Mouse (Mus musculus): ENCODE results near the gene H2-Q4. TPM values are rescaled to one million over a fixed set of nuclear protein-coding genes. Genes with fewer than 3 reads are reported as not detected.
"Not testable (repeated sequence)": the region's sequence is repeated elsewhere in the genome, so short reads cannot be mapped to it uniquely, and the experiment has no call there.

H2-Q4 gene
- total and polyA plus RNA-seq, 2 experiments from 2014 or later: 1.0 to 1.4 TPM

DNA sequence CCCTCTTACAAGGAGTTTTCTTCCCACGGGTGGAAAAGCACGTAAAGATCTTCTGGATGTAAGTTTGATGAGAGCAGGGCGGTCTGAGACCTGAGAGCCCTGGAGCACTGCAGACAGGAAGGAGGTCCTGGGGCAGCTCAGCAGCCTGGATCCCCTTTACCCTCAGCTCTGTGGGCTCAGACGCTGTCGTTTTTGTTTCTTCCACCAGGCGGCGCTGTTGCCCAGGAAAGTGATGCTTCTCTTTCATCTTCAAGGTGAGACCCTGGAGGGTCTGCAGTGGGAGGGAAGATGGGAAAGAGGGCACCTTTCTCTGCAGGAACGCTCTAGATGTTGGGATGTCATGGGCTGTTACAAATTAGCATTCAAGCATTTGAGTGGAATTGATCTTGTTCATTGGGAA lies 55.4 kb downstream of the H2-Q4 start:
- not testable (repeated sequence) for H3K4me2 ChIP-seq (ENCODE audit: low read depth, low read length, poor library complexity, severe bottlenecking); H3K36me3 ChIP-seq (ENCODE audit: insufficient read depth, low read length); H3K9ac ChIP-seq (replicated peaks; ENCODE audit: low read length, poor library complexity, severe bottlenecking); H3K4me1 ChIP-seq (ENCODE audit: insufficient read depth, low read length); ATAC-seq (ENCODE audit: low FRiP score); H3K27ac ChIP-seq (ENCODE audit: low read depth, low read length); H3K9me3 ChIP-seq (ENCODE audit: low read length); H3K27me3 ChIP-seq (ENCODE audit: insufficient read depth, low read length); H3K4me3 ChIP-seq (ENCODE audit: low read depth, low read length)
- DNase-seq (ENCODE audit: low spot score): peak; percentile 19
- TF ChIP-seq CTCF (IDR thresholded peaks at IDR 0.05): peak; percentile 78
- WGBS: 10% methylated on average over 8 of the region's 8 CpGs

Other genes with a start within 250 kb of the H2-Q4 start
- gene Apom, start 247.6 kb upstream of the H2-Q4 start, total RNA-seq (2014; rRNA removed): 0.44 TPM in 1 of 2 replicates, not detected in the other
- gene Apom, start 247.6 kb upstream of the H2-Q4 start, polyA plus RNA-seq (2015; fragmentation: Nextera tagmentation; extraction: Ambion mirVana): 0.22 TPM in 1 of 2 replicates, not detected in the other
- gene Bag6, start 244.4 kb upstream of the H2-Q4 start, total RNA-seq (2014; rRNA removed): 330 and 339 TPM in 2 replicates
- 62.3 and 68.9 TPM in 2 replicates for gene Bag6, start 244.4 kb upstream of the H2-Q4 start, polyA plus RNA-seq (2015; fragmentation: Nextera tagmentation; extraction: Ambion mirVana)
- 193 and 230 TPM in 2 replicates for gene Prrc2a, start 214.7 kb upstream of the H2-Q4 start, total RNA-seq (2014; rRNA removed)
- 85.7 and 88.0 TPM in 2 replicates for gene Prrc2a, start 214.7 kb upstream of the H2-Q4 start, polyA plus RNA-seq (2015; fragmentation: Nextera tagmentation; extraction: Ambion mirVana)
- 1.8 and 4.1 TPM in 2 replicates for gene Aif1, start 203.5 kb upstream of the H2-Q4 start, total RNA-seq (2014; rRNA removed)
- 9.2 and 9.5 TPM in 2 replicates for gene Aif1, start 203.5 kb upstream of the H2-Q4 start, polyA plus RNA-seq (2015; fragmentation: Nextera tagmentation; extraction: Ambion mirVana)
- 5.9 and 26.7 TPM in 2 replicates for gene Lst1, start 191.2 kb upstream of the H2-Q4 start, total RNA-seq (2014; rRNA removed)
- 7.8 and 12.0 TPM in 2 replicates for gene Lst1, start 191.2 kb upstream of the H2-Q4 start, polyA plus RNA-seq (2015; fragmentation: Nextera tagmentation; extraction: Ambion mirVana)
- gene Ltb, start 185.2 kb upstream of the H2-Q4 start, total RNA-seq (2014; rRNA removed): 1.4 and 2.1 TPM in 2 replicates
- 1.0 and 1.6 TPM in 2 replicates for gene Ltb, start 185.2 kb upstream of the H2-Q4 start, polyA plus RNA-seq (2015; fragmentation: Nextera tagmentation; extraction: Ambion mirVana)
- not detected in 2 replicates for gene Tnf, start 177.6 kb upstream of the H2-Q4 start, total RNA-seq (2014; rRNA removed)
- gene Tnf, start 177.6 kb upstream of the H2-Q4 start, polyA plus RNA-seq (2015; fragmentation: Nextera tagmentation; extraction: Ambion mirVana): 0.09 TPM in 1 of 2 replicates, not detected in the other
- gene Lta, start 174.3 kb upstream of the H2-Q4 start, total RNA-seq (2014; rRNA removed): 0.49 and 1.2 TPM in 2 replicates
- gene Lta, start 174.3 kb upstream of the H2-Q4 start, polyA plus RNA-seq (2015; fragmentation: Nextera tagmentation; extraction: Ambion mirVana): 0.98 and 1.2 TPM in 2 replicates
- not detected in 2 replicates for gene Gm16181, start 158.8 kb upstream of the H2-Q4 start, total RNA-seq (2014; rRNA removed)
- 0.33 TPM in 1 of 2 replicates, not detected in the other for gene Gm16181, start 158.8 kb upstream of the H2-Q4 start, polyA plus RNA-seq (2015; fragmentation: Nextera tagmentation; extraction: Ambion mirVana)
- 109 and 117 TPM in 2 replicates for gene Atp6v1g2, start 146.0 kb upstream of the H2-Q4 start, total RNA-seq (2014; rRNA removed)
- 210 and 232 TPM in 2 replicates for gene Atp6v1g2, start 146.0 kb upstream of the H2-Q4 start, polyA plus RNA-seq (2015; fragmentation: Nextera tagmentation; extraction: Ambion mirVana)
- 17.0 and 18.5 TPM in 2 replicates for gene Nfkbil1, start 143.8 kb upstream of the H2-Q4 start, total RNA-seq (2014; rRNA removed)
- 11.2 and 12.3 TPM in 2 replicates for gene Nfkbil1, start 143.8 kb upstream of the H2-Q4 start, polyA plus RNA-seq (2015; fragmentation: Nextera tagmentation; extraction: Ambion mirVana)
- gene Ddx39b, start 137.9 kb upstream of the H2-Q4 start, total RNA-seq (2014; rRNA removed): 261 and 288 TPM in 2 replicates
- gene Ddx39b, start 137.9 kb upstream of the H2-Q4 start, polyA plus RNA-seq (2015; fragmentation: Nextera tagmentation; extraction: Ambion mirVana): 320 and 329 TPM in 2 replicates
- 75.4 and 78.0 TPM in 2 replicates for gene H2-D1, start 116.9 kb upstream of the H2-Q4 start, total RNA-seq (2014; rRNA removed)
- gene H2-D1, start 116.9 kb upstream of the H2-Q4 start, polyA plus RNA-seq (2015; fragmentation: Nextera tagmentation; extraction: Ambion mirVana): 130 and 148 TPM in 2 replicates
- 0.38 and 0.60 TPM in 2 replicates for gene H2-Q1, start 59.2 kb upstream of the H2-Q4 start, total RNA-seq (2014; rRNA removed)
- 1.4 and 1.5 TPM in 2 replicates for gene H2-Q1, start 59.2 kb upstream of the H2-Q4 start, polyA plus RNA-seq (2015; fragmentation: Nextera tagmentation; extraction: Ambion mirVana)
- 20.9 and 21.7 TPM in 2 replicates for gene H2-Q2, start 37.4 kb upstream of the H2-Q4 start, total RNA-seq (2014; rRNA removed)
- 21.1 and 22.5 TPM in 2 replicates for gene H2-Q2, start 37.4 kb upstream of the H2-Q4 start, polyA plus RNA-seq (2015; fragmentation: Nextera tagmentation; extraction: Ambion mirVana)
- gene H2-Q6, start 45.2 kb downstream of the H2-Q4 start, total RNA-seq (2014; rRNA removed): 0.11 and 0.52 TPM in 2 replicates
- gene H2-Q6, start 45.2 kb downstream of the H2-Q4 start, polyA plus RNA-seq (2015; fragmentation: Nextera tagmentation; extraction: Ambion mirVana): 1.8 TPM in 2 replicates
- 1.6 and 3.3 TPM in 2 replicates for gene H2-Q7, start 59.5 kb downstream of the H2-Q4 start, total RNA-seq (2014; rRNA removed)
- 3.5 and 4.2 TPM in 2 replicates for gene H2-Q7, start 59.5 kb downstream of the H2-Q4 start, polyA plus RNA-seq (2015; fragmentation: Nextera tagmentation; extraction: Ambion mirVana)
- gene H2-Q10, start 90.5 kb downstream of the H2-Q4 start, total RNA-seq (2014; rRNA removed): 0.42 TPM in 1 of 2 replicates, not detected in the other
- 0.47 and 0.62 TPM in 2 replicates for gene H2-Q10, start 90.5 kb downstream of the H2-Q4 start, polyA plus RNA-seq (2015; fragmentation: Nextera tagmentation; extraction: Ambion mirVana)
- gene Pou5f1, start 126.4 kb downstream of the H2-Q4 start, total RNA-seq (2014; rRNA removed): not detected in 2 replicates
- not detected in 2 replicates for gene Pou5f1, start 126.4 kb downstream of the H2-Q4 start, polyA plus RNA-seq (2015; fragmentation: Nextera tagmentation; extraction: Ambion mirVana)
- gene Tcf19, start 137.2 kb downstream of the H2-Q4 start, total RNA-seq (2014; rRNA removed): 9.2 and 10.3 TPM in 2 replicates
- 4.5 and 4.7 TPM in 2 replicates for gene Tcf19, start 137.2 kb downstream of the H2-Q4 start, polyA plus RNA-seq (2015; fragmentation: Nextera tagmentation; extraction: Ambion mirVana)
- 3.5 and 4.0 TPM in 2 replicates for gene Cchcr1, start 137.5 kb downstream of the H2-Q4 start, total RNA-seq (2014; rRNA removed)
- 1.9 and 2.1 TPM in 2 replicates for gene Cchcr1, start 137.5 kb downstream of the H2-Q4 start, polyA plus RNA-seq (2015; fragmentation: Nextera tagmentation; extraction: Ambion mirVana)
- gene Psors1c2, start 153.6 kb downstream of the H2-Q4 start, total RNA-seq (2014; rRNA removed): not detected in 2 replicates
- gene Psors1c2, start 153.6 kb downstream of the H2-Q4 start, polyA plus RNA-seq (2015; fragmentation: Nextera tagmentation; extraction: Ambion mirVana): 0.43 TPM in 1 of 2 replicates, not detected in the other
- gene Cdsn, start 172.5 kb downstream of the H2-Q4 start, total RNA-seq (2014; rRNA removed): 1.2 TPM in 1 of 2 replicates, not detected in the other
- gene Cdsn, start 172.5 kb downstream of the H2-Q4 start, polyA plus RNA-seq (2015; fragmentation: Nextera tagmentation; extraction: Ambion mirVana): 0.06 and 0.22 TPM in 2 replicates
- not detected in 2 replicates for gene 2300002M23Rik, start 187.8 kb downstream of the H2-Q4 start, total RNA-seq (2014; rRNA removed)
- gene 2300002M23Rik, start 187.8 kb downstream of the H2-Q4 start, polyA plus RNA-seq (2015; fragmentation: Nextera tagmentation; extraction: Ambion mirVana): not detected in 2 replicates
- not detected in 2 replicates for gene Sfta2, start 221.9 kb downstream of the H2-Q4 start, total RNA-seq (2014; rRNA removed)
- not detected in 2 replicates for gene Sfta2, start 221.9 kb downstream of the H2-Q4 start, polyA plus RNA-seq (2015; fragmentation: Nextera tagmentation; extraction: Ambion mirVana)
- not detected in 2 replicates for gene Gm9573, start 247.0 kb downstream of the H2-Q4 start, total RNA-seq (2014; rRNA removed)
- gene Gm9573, start 247.0 kb downstream of the H2-Q4 start, polyA plus RNA-seq (2015; fragmentation: Nextera tagmentation; extraction: Ambion mirVana): not detected in 2 replicates